Mouse (Mus musculus) splenic B cell, adult 2 months (primary cell): ENCODE measurements at regions not wholly inside any gene's neighbourhood (a gene's known extent, or its start where the extent isn't known, plus 50 kb on each side); places are given as distances from the start of the nearest gene placed in this dataset.

Source experiments
- DNase-seq: peaks from one replicate; pipeline ENCODE4 v3.0.0-alpha.2; 2011; ENCODE audit warnings: low read depth, low spot score
- H3K27me3 ChIP-seq: 2 replicates; pipeline ENCODE4 v1.6.1; 2012; ENCODE audit warnings: mild to moderate bottlenecking, low read length, moderate library complexity, mixed read lengths; ENCODE audit not compliant: control insufficient read depth, poor library complexity, insufficient read depth, severe bottlenecking
- H3K36me3 ChIP-seq: 2 replicates; pipeline ENCODE4 v1.6.1; 2012; ENCODE audit warnings: mild to moderate bottlenecking, low read length, moderate library complexity, mixed read lengths; ENCODE audit not compliant: control insufficient read depth, poor library complexity, insufficient read depth, severe bottlenecking

- DNase-seq: peak; percentile 35
- Histone ChIP-seq H3K27me3 (no peaks in the 10 kb centered on the region), H3K36me3 (no peaks in the 10 kb centered on the region)
These were observed 203.6 kb upstream of the Ankrd55 start for GRCm38 (mm10) chr13:112084484-112085278.

GRCm38 (mm10) chr13:112088312-112088771 is 199.9 kb upstream of the Ankrd55 start:
- DNase-seq: no peak
- Histone ChIP-seq H3K27me3 (no peaks in the 10 kb centered on the region), H3K36me3 (no peaks in the 10 kb centered on the region)

GRCm38 (mm10) chr13:112090737-112091136 is 197.5 kb upstream of the Ankrd55 start:
- no peak for DNase-seq
- no peaks in the 10 kb centered on the region for H3K27me3 ChIP-seq
- H3K36me3 ChIP-seq: no peaks in the 10 kb centered on the region

- DNase-seq: no peak
- Histone ChIP-seq H3K27me3 (no peaks in the 10 kb centered on the region), H3K36me3 (no peaks in the 10 kb centered on the region)
These were observed 192.6 kb upstream of the Ankrd55 start for GRCm38 (mm10) chr13:112095595-112096139.

GRCm38 (mm10) chr13:112099953-112100591 is 188.2 kb upstream of the Ankrd55 start:
- DNase-seq: no peak
- Histone ChIP-seq H3K36me3 (no peaks in the 10 kb centered on the region), H3K27me3 (no peaks in the 10 kb centered on the region)

GRCm38 (mm10) chr13:112100592-112101420 is 187.4 kb upstream of the Ankrd55 start:
- Histone ChIP-seq H3K27me3 (no peaks in the 10 kb centered on the region), H3K36me3 (no peaks in the 10 kb centered on the region)
- peak; percentile 33 for DNase-seq

- no peak for DNase-seq
- Histone ChIP-seq H3K36me3 (no peaks in the 10 kb centered on the region), H3K27me3 (no peaks in the 10 kb centered on the region)
These were observed 186.9 kb upstream of the Ankrd55 start for GRCm38 (mm10) chr13:112101421-112101756.

GRCm38 (mm10) chr13:112105953-112106352 is 182.3 kb upstream of the Ankrd55 start:
- DNase-seq: no peak
- H3K36me3 ChIP-seq: no peaks in the 10 kb centered on the region
- H3K27me3 ChIP-seq: no peaks in the 10 kb centered on the region

- Histone ChIP-seq H3K27me3 (no peaks in the 10 kb centered on the region), H3K36me3 (no peaks in the 10 kb centered on the region)
- no peak for DNase-seq
These were observed 173.5 kb upstream of the Ankrd55 start for GRCm38 (mm10) chr13:112114741-112115201.

- Histone ChIP-seq H3K27me3 (no peaks in the 10 kb centered on the region), H3K36me3 (no peaks in the 10 kb centered on the region)
- peak; percentile 39 for DNase-seq
These were observed 172.0 kb upstream of the Ankrd55 start for GRCm38 (mm10) chr13:112116101-112116726.

GRCm38 (mm10) chr13:112118564-112118963 is 169.7 kb upstream of the Ankrd55 start:
- Histone ChIP-seq H3K27me3 (no peaks in the 10 kb centered on the region), H3K36me3 (no peaks in the 10 kb centered on the region)
- no peak for DNase-seq

- Histone ChIP-seq H3K36me3 (no peaks in the 10 kb centered on the region), H3K27me3 (no peaks in the 10 kb centered on the region)
- no peak for DNase-seq
These were observed 168.6 kb upstream of the Ankrd55 start for GRCm38 (mm10) chr13:112119611-112120041.

GRCm38 (mm10) chr13:112120346-112120745 is 167.9 kb upstream of the Ankrd55 start:
- DNase-seq: no peak
- no peaks in the 10 kb centered on the region for H3K36me3 ChIP-seq
- H3K27me3 ChIP-seq: no peaks in the 10 kb centered on the region

- DNase-seq: no peak
- H3K27me3 ChIP-seq: no peaks in the 10 kb centered on the region
These were observed 167.1 kb upstream of the Ankrd55 start for GRCm38 (mm10) chr13:112121110-112121509.

More at GRCm38 (mm10) chr13:112121110-112121509, 167.1 kb upstream of the Ankrd55 start:
- H3K36me3 ChIP-seq: no peaks in the 10 kb centered on the region
